Mouse (Mus musculus) thymus, postnatal 10 days (tissue): ENCODE measurements around the gene Evx1.
"Not testable (repeated sequence)": the region's sequence is repeated elsewhere in the genome, so short reads cannot be mapped to it uniquely, and the experiment has no call there.

Experiments used
- DNase-seq, 2 experiments: peaks; one replicate each; pipeline ENCODE4 v3.0.0; 2021; ENCODE audit warnings: low spot score in 2 of 2

Gene Evx1

DNA sequence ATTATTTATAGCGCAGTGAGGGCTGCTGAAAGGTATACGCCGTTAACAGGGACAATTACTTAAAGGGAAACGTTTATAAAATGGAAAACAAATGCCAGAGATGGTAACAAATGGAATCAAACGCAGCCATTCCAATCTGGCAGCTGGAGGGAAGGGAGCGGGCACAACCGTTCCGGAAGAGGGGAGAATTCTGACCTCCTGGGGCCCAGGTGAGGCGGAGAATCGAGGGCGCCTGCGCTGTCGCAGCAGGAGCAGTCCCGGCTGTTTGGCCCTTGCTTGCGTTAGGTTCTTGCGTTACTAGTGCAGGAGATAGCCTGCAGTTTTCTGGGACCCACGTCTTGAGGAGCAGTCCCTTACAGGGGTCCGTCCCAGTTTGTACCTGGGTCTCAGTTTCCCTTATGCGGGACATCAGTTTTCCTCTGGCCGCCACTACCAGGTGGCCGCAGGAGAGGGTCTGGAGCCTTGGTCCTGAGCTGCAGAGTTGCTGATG, 8.6 kb downstream of the Evx1 start:
- no peak for DNase-seq

DNA sequence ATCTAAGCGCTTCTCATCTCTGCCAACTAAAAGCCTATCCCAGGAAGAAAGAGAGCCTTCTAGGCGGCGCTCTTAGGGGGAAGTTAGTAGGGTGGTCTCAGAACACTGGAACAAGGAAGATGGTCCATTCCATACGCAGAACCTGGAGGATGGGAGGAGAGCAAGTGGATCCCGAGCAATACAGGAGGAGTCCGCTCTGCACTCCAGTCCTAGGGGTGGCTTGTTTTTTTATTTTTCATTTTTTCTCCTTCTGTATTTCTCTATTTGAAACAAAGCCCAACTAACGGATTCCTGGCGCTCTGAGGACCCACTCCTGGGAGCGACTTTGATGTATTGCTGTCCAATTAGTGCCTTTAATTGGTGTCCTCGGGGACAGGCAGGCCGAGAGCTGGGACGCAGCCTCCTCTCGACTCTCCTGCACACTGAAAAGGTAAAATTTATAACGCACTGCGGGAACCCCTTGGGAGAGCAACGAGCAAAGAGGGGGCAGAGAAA, 9.5 kb downstream of the Evx1 start:
- DNase-seq, result no peak

DNA sequence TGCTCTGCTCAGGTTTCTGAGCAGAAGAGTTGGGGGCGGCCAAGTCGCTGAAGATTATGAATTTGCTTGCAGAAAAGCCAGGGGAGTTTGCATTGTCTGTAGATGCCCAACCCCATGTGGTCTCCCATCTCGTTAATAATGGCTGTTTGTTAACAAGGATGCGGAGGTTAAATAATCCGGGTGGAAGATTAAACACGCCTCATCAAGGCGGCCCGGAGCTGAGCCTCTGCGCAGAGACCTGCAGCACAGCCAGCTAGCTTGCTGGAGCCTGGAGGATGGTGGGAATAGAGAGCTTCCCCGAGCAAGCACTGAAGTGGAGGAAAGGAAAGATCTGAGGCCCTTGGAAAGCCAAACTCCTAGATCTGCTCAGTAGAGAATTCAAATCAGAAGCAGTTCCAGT, 10.0 kb downstream of the Evx1 start:
- no peak for DNase-seq

DNA sequence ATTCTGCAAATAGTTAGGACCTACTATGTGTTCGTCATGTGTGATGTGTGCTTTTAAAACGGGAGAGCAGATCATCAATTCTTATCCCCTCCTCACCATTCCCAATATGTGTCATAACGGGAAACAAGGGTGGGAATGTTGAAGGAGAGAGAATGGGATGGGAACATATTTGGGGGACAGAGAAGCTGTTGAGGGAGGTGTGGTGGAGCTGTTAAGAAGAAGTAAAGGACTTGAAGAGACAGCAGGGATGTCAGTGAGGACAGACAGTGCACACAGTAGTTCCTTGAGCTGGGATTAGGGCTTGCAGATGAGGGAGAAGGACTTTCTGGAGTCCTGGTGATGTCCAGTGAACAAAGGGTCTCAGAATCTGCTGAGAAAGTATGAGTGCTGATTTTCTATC, 10.8 kb downstream of the Evx1 start:
- no peak for DNase-seq

DNA sequence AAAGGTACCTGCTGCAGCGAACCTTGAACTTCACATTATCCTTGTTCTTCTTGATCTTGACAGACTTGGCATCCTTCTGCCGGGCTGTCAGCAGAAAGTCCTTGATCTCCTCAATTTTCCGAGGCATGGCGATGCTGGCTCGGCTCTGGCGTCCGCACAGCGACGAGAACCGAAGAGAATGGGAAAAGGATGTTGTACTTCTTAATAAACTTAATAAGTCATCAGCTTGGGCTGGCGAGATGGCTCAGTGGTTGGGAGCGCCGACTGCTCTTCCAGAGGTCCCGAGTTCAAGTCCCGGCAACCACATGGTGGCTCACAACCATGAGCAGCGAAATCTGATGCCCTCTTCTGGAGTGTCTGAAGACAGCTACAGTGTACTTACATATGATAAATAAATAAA, 33.5 kb downstream of the Evx1 start:
- not testable (repeated sequence) for DNase-seq

DNA sequence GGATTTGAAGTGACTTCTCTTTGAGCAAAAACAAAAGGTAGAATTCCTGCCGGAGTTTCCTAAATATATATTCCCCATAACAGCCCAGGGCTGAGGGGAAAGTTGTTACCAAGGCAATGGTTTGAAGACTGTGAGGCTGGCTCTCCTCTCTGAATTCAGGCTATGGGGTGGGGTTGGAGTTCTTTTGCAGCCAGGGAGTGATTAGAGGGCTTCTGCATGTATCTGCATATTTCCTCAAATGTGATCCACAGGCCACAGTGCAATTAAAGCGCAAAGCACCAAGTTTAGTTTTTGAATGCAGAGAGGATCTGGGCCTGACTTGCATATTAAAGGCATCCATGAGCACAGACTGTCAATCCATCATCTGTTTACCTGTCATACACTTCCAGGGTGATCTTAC, 52.7 kb downstream of the Evx1 start:
- DNase-seq, result no peak

DNA sequence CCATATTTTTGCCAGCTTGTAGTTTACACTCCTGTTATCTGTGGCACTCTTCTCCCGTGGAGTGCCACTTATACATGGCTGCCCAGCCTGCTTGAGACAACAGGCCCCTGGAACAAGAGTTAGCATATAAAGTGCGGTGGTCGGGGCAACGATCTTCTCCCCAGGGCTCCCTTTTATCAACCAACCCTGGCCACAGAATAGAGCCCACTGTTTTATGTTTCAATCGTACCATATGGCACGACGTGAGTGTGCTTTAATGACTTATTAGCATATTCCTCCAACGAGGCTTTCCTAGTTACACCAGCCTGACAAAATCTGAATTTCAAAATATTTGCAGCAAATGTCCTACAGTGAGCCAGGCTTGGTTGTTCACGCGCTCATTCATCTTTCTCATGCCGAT, 53.2 kb downstream of the Evx1 start:
- DNase-seq, result no peak

DNA sequence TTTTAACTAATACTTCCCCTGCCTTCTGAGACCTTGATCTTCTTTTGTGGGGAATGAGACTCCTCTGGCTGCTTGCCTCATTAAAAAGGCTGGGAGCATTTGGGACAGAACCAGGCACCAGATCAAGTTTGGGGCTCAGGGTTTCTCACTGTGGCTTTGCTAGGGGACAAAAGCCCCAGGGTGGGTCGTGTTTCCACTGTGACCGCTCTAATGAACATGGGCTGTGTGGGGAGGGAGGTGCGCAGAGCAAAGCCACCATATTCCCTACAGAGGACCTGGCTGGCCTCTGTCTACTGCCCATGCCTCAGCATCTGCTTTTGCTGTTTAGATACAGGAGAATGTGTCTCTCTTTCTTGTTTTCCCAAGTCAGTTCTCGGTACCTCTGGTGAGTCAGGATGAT, 53.8 kb downstream of the Evx1 start:
- no peak for DNase-seq
